Mouse (Mus musculus) layer of hippocampus, adult 2 months (tissue): ENCODE results near the gene Pcnp. TPM values are rescaled to one million over a fixed set of nuclear protein-coding genes. Genes with fewer than 3 reads are reported as not detected.
"Not testable (repeated sequence)": the region's sequence is repeated elsewhere in the genome, so short reads cannot be mapped to it uniquely, and the experiment has no call there.

Experiments
- DNase-seq, 2 experiments: peaks; one replicate each; pipeline ENCODE4 v3.0.0; 2022; ENCODE audit warnings: low spot score in 2 of 2
- H3K27ac ChIP-seq: fragments of 200-600 bp; 2 replicates; pipeline ENCODE4 v1.8.1; 2022
- H3K4me3 ChIP-seq: fragments of 200-600 bp; 2 replicates; pipeline ENCODE4 v1.8.1; 2022; ENCODE audit warnings: mild to moderate bottlenecking
- CTCF ChIP-seq: fragments of 200-600 bp; conservative IDR thresholded peaks from 2 replicates; pipeline ENCODE4 v1.8.1; 2022; ENCODE audit warnings: antibody characterized with exemption, mild to moderate bottlenecking, moderate library complexity
- microRNA-seq, 2 experiments: library from miRNA; unstranded; fragments of <30 nt; microRNA quantifications; one replicate each; pipeline ENCODE4 v1.2.0; 2021
- total RNA-seq, 2 experiments: library from RNA; stranded (reverse); gene quantifications; 2 replicates each; pipeline ENCODE4 v1.2.3; 2021

Pcnp gene
- total RNA-seq, 2 experiments from 2014 or later, result 145 to 161 TPM

DNA sequence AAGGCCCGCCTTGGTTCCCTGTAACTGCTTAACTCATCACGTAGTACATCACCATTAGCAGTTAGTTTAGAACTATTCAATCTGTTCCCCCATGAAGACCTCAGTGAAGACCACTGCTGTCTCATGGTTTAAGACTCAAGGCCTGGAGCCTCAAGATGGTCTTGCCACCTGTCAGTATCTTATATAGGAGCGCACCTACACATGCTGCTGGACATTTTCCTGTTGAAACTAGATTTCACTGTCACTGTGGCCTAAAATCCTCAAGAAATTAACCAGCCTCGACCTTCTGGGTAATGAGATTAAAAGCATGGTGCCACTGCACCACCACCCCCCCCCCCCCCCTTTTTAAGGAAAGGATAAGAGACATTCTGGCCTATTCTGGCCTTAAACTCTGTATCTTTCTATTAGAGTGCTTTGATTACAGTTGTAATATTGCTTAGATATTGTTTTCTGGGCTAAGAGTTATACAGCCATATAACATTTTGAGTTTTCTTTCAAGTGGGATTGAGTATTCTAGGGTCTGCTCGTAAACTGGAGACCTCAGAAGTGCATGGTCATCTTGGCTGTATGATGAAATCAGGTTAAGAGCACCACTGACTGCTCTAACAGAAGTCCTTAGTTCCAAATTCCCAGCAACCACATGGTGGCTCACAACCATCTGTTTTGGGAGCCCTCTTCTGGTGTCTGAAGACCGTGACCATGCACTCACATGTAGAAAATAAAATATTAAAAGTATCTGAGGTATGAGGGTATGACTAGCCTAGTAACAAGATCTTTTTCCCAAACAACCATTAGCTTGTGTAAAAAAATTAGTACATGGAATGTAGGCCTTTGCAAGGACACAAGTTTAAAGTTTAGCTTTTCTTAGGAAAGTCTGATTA is 57.6 kb downstream of the Pcnp start:
- TF ChIP-seq CTCF, result 0 out of 2 replicates have a peak, but pooled peaks have one; percentile 16
- Histone ChIP-seq H3K27ac (no peak overlapping the region), H3K4me3 (no peak overlapping the region)
- DNase-seq, result no peak

GRCm38 (mm10) chr16:55970416-55970815 is 59.1 kb downstream of the Pcnp start:
- H3K4me3 ChIP-seq, result no peak overlapping the region
- DNase-seq, result no peak
- no peak overlapping the region for H3K27ac ChIP-seq
- TF ChIP-seq CTCF, result no peak

GRCm38 (mm10) chr16:55969147-55969546 is 60.4 kb downstream of the Pcnp start:
- no peak for DNase-seq
- Histone ChIP-seq H3K4me3 (no peak overlapping the region), H3K27ac (no peak overlapping the region)
- TF ChIP-seq CTCF, result peak; percentile 82

DNA sequence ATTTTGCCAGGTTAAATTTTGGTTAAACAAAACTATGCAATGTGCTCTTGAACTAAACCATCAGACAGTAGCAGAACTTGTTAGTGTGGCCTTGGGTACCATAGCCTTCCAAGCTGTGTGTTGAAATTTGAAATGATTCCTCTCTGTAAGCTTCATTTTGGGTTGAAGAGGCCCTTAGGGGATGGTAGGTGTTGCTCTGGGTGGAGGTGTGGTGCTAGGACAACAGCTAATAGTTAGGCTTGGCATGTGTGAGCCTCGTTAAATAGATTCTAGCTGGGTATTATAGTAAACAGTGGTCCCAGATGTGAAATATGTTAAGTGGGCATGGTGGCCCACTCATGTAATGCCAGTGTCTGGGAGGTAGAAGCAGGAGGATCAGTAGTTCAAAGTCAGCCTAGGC is 62.3 kb downstream of the Pcnp start:
- no peak for TF ChIP-seq CTCF
- H3K27ac ChIP-seq, result peak overlapping the region; percentile 84
- no peak for DNase-seq
- peak overlapping the region; percentile 84 for H3K4me3 ChIP-seq

DNA sequence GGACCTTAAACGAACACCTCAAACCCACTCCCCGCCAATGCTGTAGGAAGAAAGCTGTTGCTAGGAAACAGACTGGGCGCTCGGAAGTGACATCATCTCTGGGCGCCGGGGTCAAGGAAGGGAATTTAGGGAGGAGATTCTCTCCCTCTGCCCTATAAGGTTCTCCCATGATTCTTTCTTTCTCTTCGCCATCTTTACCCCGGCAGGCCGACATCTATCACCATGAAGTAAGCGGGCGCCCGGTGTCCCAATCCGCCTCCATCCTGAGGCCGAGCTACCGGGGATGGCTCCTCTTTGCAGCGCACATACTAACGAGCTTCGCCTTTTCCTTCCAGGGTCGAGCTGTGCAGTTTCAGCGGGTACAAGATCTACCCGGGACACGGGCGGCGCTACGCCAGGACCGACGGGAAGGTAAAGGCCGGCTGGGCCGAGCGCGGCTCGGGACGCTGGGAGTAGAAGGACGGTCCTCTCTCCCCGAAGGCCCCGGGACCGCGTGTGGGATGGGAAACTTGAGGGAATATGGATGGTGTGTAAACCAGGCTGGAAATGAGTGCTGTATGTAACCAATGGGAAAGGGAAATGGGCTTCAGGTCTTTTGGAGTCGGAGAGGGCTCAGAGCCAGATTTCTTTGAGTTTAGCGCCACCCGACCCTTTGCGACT is 63.2 kb downstream of the Pcnp start, which contains the start of gene Rpl24:
Gene Rpl24 (plus strand): TSS at position 64 of the 660 bp plus-strand sequence.
- no peak for TF ChIP-seq CTCF
- Histone ChIP-seq H3K27ac (peak within 1 kb of the TSS; percentile 84), H3K4me3 (peak within 1 kb of the TSS; percentile 84)
- DNase-seq, result peak; percentile 95 to 98

DNA sequence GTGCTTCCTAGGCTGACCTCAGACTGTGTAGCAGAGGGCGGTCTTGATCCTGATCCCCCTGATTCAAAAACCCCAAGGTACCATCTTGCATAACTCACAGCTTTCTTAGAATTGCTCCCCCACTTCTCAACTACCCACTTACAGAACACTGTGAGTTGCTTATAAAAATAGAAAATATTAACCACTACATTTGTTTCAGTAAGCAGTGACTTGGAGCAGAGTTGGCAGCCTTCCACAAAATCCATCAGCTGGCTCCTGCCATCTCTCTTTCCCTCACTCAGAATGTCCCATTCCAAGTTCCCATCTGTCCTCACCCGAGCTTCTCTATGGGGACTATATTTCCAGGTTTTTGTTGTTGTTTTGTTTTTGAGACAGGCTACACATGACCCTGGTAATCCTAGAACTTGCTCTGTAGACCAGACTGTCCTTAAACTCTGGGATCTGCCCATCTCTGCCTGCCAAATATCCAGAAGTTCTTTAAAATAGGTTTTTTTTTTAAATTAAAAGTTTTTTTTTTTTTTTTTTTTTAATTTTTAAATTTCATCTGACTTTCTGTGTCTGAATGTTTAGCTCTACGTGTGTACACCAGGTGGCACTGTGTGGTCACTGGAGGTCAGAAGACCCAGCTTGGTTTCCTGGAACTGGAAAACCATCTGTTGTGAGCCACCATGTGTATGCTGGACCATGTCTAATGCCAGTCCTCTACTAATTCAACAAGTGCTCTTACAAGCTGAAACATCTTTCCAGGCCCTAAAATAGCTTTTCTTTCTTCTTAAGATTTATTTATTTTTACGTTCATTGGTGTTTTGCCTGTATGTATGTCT is 65.2 kb downstream of the Pcnp start:
- TF ChIP-seq CTCF, result peak; percentile 66
- DNase-seq, result peak; percentile 58 to 79
- no peak overlapping the region for H3K4me3 ChIP-seq

DNA sequence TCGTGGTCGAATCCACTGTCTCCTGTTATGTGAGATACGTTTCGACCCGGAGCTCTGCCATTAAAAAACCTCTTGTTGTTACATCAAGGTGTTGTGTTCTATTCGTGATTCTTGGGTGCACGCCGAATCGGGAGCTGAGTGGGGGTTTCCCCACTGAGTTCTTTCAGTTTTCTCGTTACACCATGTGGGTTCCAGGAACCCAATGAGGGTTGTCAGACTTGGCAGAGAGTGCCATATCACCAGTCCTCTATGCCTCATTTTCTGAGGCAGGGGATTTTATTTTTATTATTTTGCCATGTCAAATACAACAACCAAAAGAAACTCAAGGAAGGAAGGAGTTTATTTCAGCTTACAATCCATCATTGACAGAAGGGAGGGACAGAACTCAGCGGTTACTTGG is 66.5 kb downstream of the Pcnp start:
- not testable (repeated sequence) for H3K4me3 ChIP-seq, DNase-seq
- H3K27ac ChIP-seq, result peak overlapping the region; percentile 82

More for the DNA sequence above, 65.2 kb downstream of the Pcnp start:
- H3K27ac ChIP-seq, result peak overlapping the region; percentile 82

Small RNAs within 50 kb of the gene (microRNA-seq; reads per million reads assigned to microRNA genes)
- 0 reads per million in 2 experiments for gene Gm24047

Other genes starting within 250 kb of the Pcnp start
- gene Nfkbiz, start 190.8 kb downstream of the Pcnp start, total RNA-seq, result 1 to 10 TPM; 5.9 to 8.5 TPM
- gene Nxpe3, start 134.5 kb downstream of the Pcnp start, total RNA-seq, result 10 to 100 TPM; 11.6 to 11.7 TPM
- gene Cep97, start 94.9 kb downstream of the Pcnp start, total RNA-seq, result 10 to 100 TPM; 16.0 to 19.6 TPM
- gene Rpl24, start 63.5 kb downstream of the Pcnp start, total RNA-seq, result 100 to 1,000 TPM; 399 to 405 TPM
- 10 to 100 TPM; 49.6 to 52.3 TPM for gene Zbtb11, start 55.9 kb downstream of the Pcnp start, total RNA-seq
- 1 to 10 TPM; 9.3 to 10.0 TPM for gene Trmt10c, start 8.1 kb upstream of the Pcnp start, total RNA-seq
- gene Senp7, start 18.6 kb upstream of the Pcnp start, total RNA-seq, result 10 to 100 TPM; 42.3 to 53.5 TPM
- 1 to 10 TPM in 1 of 2 experiments, under 1 TPM in 1; 0.97 to 1.1 TPM for gene Impg2, start 174.6 kb upstream of the Pcnp start, total RNA-seq